Mouse (Mus musculus) liver, embryonic 14.5 days (tissue): Measurements from ENCODE around the gene Gpr88.

Experiments
- CTCF ChIP-seq: IDR thresholded peaks from 2 replicates; pipeline ENCODE4 v1.5.1; 2016; ENCODE audit warnings: antibody characterized with exemption, low read depth, control low read depth
- EP300 ChIP-seq: IDR thresholded peaks from 2 replicates; pipeline ENCODE4 v1.6.1; 2016; ENCODE audit warnings: antibody characterized with exemption, low read depth

- TF ChIP-seq CTCF = no peak
- TF ChIP-seq EP300 = no peak
These were observed 24.0 kb downstream of the Gpr88 start for GRCm38 (mm10) chr3:116229336-116229735.
